29 mouse cellular contexts compared by ENCODE assay signal in the genomic region with DNA sequence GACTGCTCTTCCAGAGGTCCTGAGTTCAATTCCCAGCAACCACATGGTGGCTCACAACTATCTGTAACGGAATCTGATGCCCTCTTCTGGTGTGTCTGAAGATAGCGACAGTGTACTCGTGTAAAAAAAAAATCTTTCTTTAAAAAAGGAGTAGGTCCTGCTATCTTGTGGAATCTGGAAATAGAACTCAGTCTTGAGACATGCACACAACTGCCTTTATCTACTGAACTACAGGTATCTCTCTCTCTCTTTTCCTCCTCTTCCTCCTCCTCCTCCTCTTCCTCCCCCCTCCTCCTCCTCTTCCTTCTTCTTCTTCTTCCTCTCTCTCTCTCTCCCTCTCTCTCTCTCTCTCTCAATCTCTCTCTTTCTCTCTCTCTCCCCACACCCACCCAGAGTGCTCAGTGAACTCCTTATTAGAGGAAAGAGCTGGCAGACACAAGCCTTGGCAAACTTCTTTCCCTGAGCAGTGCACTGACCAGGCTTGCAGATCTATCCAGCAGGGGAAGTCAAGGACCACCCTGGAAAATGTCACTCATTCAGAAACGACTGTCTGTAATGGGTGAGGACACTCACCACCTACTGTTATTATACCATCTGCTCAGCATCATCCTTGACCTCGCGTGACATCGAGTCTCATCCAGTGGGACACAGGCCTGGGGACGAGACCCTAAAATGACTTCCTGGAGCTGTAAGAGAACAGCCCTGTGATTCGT. TPM values are rescaled to one million over a fixed set of nuclear protein-coding genes. Genes with fewer than 3 reads are reported as not detected.
DNase-seq lines count a peak whose midpoint lies in the region; ATAC-seq and TF ChIP-seq lines count a peak whose summit lies in the region.
"Had no signal": no experiment of that assay in that cellular context is flagged by ENCODE, and none has a peak within 500 bp of the region (broad histone marks: within the 10 kb centered on the region; RNA-seq: fewer than 3 reads in every experiment).

No protein-coding gene starts in this region.

- H3K4me2 ChIP-seq in hindbrain, postnatal 0 days (ENCODE audit: low read depth, low read length) = no peak overlapping the region
- H3K4me2 ChIP-seq in lung, embryonic 14.5 days = no peak overlapping the region
- H3K4me2 ChIP-seq in forebrain, embryonic 14.5 days (ENCODE audit: low read length) = no peak overlapping the region
- H3K4me2 ChIP-seq: embryonic facial prominence, embryonic 12.5 days; forebrain, embryonic 15.5 days; limb, embryonic 12.5 days; liver, embryonic 13.5 days; midbrain, embryonic 12.5 days; neural tube, embryonic 13.5 days had no signal

- no peak overlapping the region for H3K4me3 ChIP-seq in hindbrain, postnatal 0 days (ENCODE audit: low read length)
- no peak overlapping the region for H3K4me3 ChIP-seq in hindbrain, embryonic 10.5 days
- no peak overlapping the region for H3K4me3 ChIP-seq in lung, embryonic 14.5 days (ENCODE audit: low read depth, low read length)
- no peak overlapping the region for H3K4me3 ChIP-seq in forebrain, embryonic 14.5 days (ENCODE audit: low read depth, low read length)
- H3K4me3 ChIP-seq: embryonic facial prominence, embryonic 12.5 days; erythroblast, embryonic 14.5 days; forebrain, embryonic 15.5 days; limb, embryonic 12.5 days; liver, embryonic 13.5 days; midbrain, embryonic 12.5 days; neural tube, embryonic 13.5 days had no signal

- H3K9me3 ChIP-seq in hindbrain, postnatal 0 days (ENCODE audit: low read length) = no peaks in the 10 kb centered on the region
- H3K9me3 ChIP-seq in hindbrain, embryonic 10.5 days = no peaks in the 10 kb centered on the region
- H3K9me3 ChIP-seq in lung, embryonic 14.5 days (ENCODE audit: low read depth, low read length) = no peaks in the 10 kb centered on the region
- no peaks in the 10 kb centered on the region for H3K9me3 ChIP-seq in forebrain, embryonic 14.5 days (replicated peaks; ENCODE audit: control insufficient read depth, low read length)
- H3K9me3 ChIP-seq: embryonic facial prominence, embryonic 12.5 days; forebrain, embryonic 15.5 days; G1E; limb, embryonic 12.5 days; liver, embryonic 13.5 days; midbrain, embryonic 12.5 days; neural tube, embryonic 13.5 days had no signal

- H3K27ac ChIP-seq in hindbrain, postnatal 0 days = no peak overlapping the region
- H3K27ac ChIP-seq in hindbrain, embryonic 10.5 days = no peak overlapping the region
- H3K27ac ChIP-seq in lung, embryonic 14.5 days (ENCODE audit: low read depth) = no peak overlapping the region
- H3K27ac ChIP-seq in forebrain, embryonic 14.5 days (ENCODE audit: low read depth, low read length) = no peak overlapping the region
- H3K27ac ChIP-seq: embryonic facial prominence, embryonic 12.5 days; forebrain, embryonic 15.5 days; limb, embryonic 12.5 days; liver, embryonic 13.5 days; midbrain, embryonic 12.5 days; neural tube, embryonic 13.5 days had no signal

- 78% methylated on average over 9 of the region's 9 CpGs for WGBS in hindbrain, postnatal 0 days
- WGBS in hindbrain, embryonic 10.5 days = 83% methylated on average over 9 of the region's 9 CpGs
- WGBS in lung, embryonic 14.5 days = 73% methylated on average over 9 of the region's 9 CpGs
- 85% methylated on average over 9 of the region's 9 CpGs for WGBS in forebrain, embryonic 14.5 days

- ATAC-seq in cerebellum, adult (ENCODE audit: insufficient number of reproducible peaks, low FRiP score, low TSS enrichment) = no peak
- no peak for ATAC-seq in hindbrain, postnatal 0 days
- ATAC-seq in lung, embryonic 14.5 days (ENCODE audit: insufficient read depth) = no peak
- ATAC-seq in forebrain, embryonic 14.5 days = no peak
- ATAC-seq: CD4-positive, CD25-positive, alpha-beta regulatory T cell, adult 4 months; forebrain, embryonic 15.5 days; hindbrain, embryonic 16.5 days had no signal

- no peaks in the 10 kb centered on the region for H3K27me3 ChIP-seq in hindbrain, postnatal 0 days (ENCODE audit: insufficient read depth, low read length)
- H3K27me3 ChIP-seq in hindbrain, embryonic 10.5 days (ENCODE audit: insufficient read depth, poor library complexity, severe bottlenecking) = no peaks in the 10 kb centered on the region
- H3K27me3 ChIP-seq in lung, embryonic 14.5 days (ENCODE audit: insufficient read depth, low read length) = no peaks in the 10 kb centered on the region
- no peaks in the 10 kb centered on the region for H3K27me3 ChIP-seq in forebrain, embryonic 14.5 days (replicated peaks; ENCODE audit: control insufficient read depth, insufficient read depth, low read length)
- H3K27me3 ChIP-seq: embryonic facial prominence, embryonic 12.5 days; forebrain, embryonic 15.5 days; limb, embryonic 12.5 days; liver, embryonic 13.5 days; midbrain, embryonic 12.5 days; neural tube, embryonic 13.5 days had no signal

- DNase-seq in cerebellum, postnatal 10 days = peak; percentile 20 to 35
- DNase-seq in hindbrain, postnatal 0 days (ENCODE audit: low spot score) = no peak
- DNase-seq in hindbrain, embryonic 10.5 days (ENCODE audit: low spot score) = no peak
- no peak for DNase-seq in lung, embryonic 14.5 days
- no peak for DNase-seq in lung, postnatal 14 days
- peak; percentile 36 for DNase-seq in adipocyte (ENCODE audit: low spot score)
- no peak for DNase-seq in forebrain, embryonic 14.5 days (ENCODE audit: low spot score)
- DNase-seq: adrenal gland, postnatal 36 days; cerebellum, adult 18-20 months; heart, postnatal 4 days; kidney, adult 18-20 months; kidney, postnatal 25 days; layer of hippocampus, adult 9-11 months; liver, embryonic 13.5 days; thymus, postnatal 14 days had no signal

- H3K36me3 ChIP-seq in hindbrain, postnatal 0 days (ENCODE audit: insufficient read depth, low read length) = no peaks in the 10 kb centered on the region
- H3K36me3 ChIP-seq in hindbrain, embryonic 10.5 days = no peaks in the 10 kb centered on the region
- no peaks in the 10 kb centered on the region for H3K36me3 ChIP-seq in lung, embryonic 14.5 days (ENCODE audit: insufficient read depth)
- no peaks in the 10 kb centered on the region for H3K36me3 ChIP-seq in forebrain, embryonic 14.5 days (ENCODE audit: control insufficient read depth, insufficient read depth, low read length)
- H3K36me3 ChIP-seq: embryonic facial prominence, embryonic 12.5 days; forebrain, embryonic 15.5 days; G1E; limb, embryonic 12.5 days; liver, embryonic 13.5 days; midbrain, embryonic 12.5 days; neural tube, embryonic 13.5 days had no signal

- peak; percentile 59 for TF ChIP-seq CTCF in hindbrain, postnatal 0 days (IDR thresholded peaks at IDR 0.05; ENCODE audit: low read depth)
- peak; percentile 62 for TF ChIP-seq CTCF in lung, embryonic 14.5 days (IDR thresholded peaks at IDR 0.05; ENCODE audit: low read depth)

- H3K9ac ChIP-seq in hindbrain, postnatal 0 days (replicated peaks; ENCODE audit: low read length) = no peak overlapping the region
- H3K9ac ChIP-seq in lung, embryonic 14.5 days = no peak overlapping the region
- H3K9ac ChIP-seq in forebrain, embryonic 14.5 days (ENCODE audit: low read length) = no peak overlapping the region
- H3K9ac ChIP-seq: embryonic facial prominence, embryonic 12.5 days; forebrain, embryonic 15.5 days; limb, embryonic 12.5 days; liver, embryonic 13.5 days; midbrain, embryonic 12.5 days; neural tube, embryonic 13.5 days had no signal

- H3K4me1 ChIP-seq in hindbrain, postnatal 0 days (ENCODE audit: insufficient read depth, low read length) = no peaks in the 10 kb centered on the region
- 0 out of 2 replicates have a peak, but pooled peaks cover 4% of the 10 kb centered on the region for H3K4me1 ChIP-seq in hindbrain, embryonic 10.5 days (replicated peaks)
- H3K4me1 ChIP-seq in lung, embryonic 14.5 days (ENCODE audit: insufficient read depth) = no peaks in the 10 kb centered on the region
- H3K4me1 ChIP-seq in forebrain, embryonic 14.5 days (ENCODE audit: control insufficient read depth, insufficient read depth, low read length) = no peaks in the 10 kb centered on the region
- H3K4me1 ChIP-seq: embryonic facial prominence, embryonic 12.5 days; forebrain, embryonic 15.5 days; limb, embryonic 12.5 days; liver, embryonic 13.5 days; midbrain, embryonic 12.5 days; neural tube, embryonic 13.5 days had no signal

RNA-seq across cellular contexts. Expression of gene Gm9964, which starts 3.2 kb away (rescaled TPM):
- total RNA-seq in hindbrain, postnatal 0 days (2014; rRNA removed) = not detected in 2 replicates
- not detected in 2 replicates for polyA plus RNA-seq in hindbrain, postnatal 0 days (2015; fragmentation: Nextera tagmentation; extraction: Ambion mirVana)
- not detected in 2 replicates for polyA plus RNA-seq in hindbrain, embryonic 10.5 days (2016; fragmentation: Nextera tagmentation; extraction: Ambion mirVana)
- polyA plus RNA-seq in lung, embryonic 14.5 days (2014; fragmentation: Nextera tagmentation; extraction: Ambion mirVana) = not detected in 2 replicates
- not detected in 2 replicates for polyA plus RNA-seq in forebrain, embryonic 14.5 days (2014; fragmentation: Nextera tagmentation; extraction: Ambion mirVana)
- total RNA-seq: adrenal gland, postnatal 36 days; granulocyte monocyte progenitor cell, adult 5-6 weeks; heart, postnatal 4 days; megakaryocyte progenitor cell, adult 5-6 weeks had no signal
- polyA plus RNA-seq: CD4-positive, CD25-positive, alpha-beta regulatory T cell, adult 4 months; embryonic facial prominence, embryonic 12.5 days; erythroblast, embryonic 14.5 days; forebrain, embryonic 15.5 days; G1E; heart, embryonic 14.5 days; hindbrain, embryonic 16.5 days; limb, embryonic 12.5 days; liver, embryonic 13.5 days; midbrain, embryonic 12.5 days; neural tube, embryonic 13.5 days; small intestine, adult 2 months had no signal

RNA-seq across cellular contexts. Expression of gene Nf1, which starts 39.6 kb away (rescaled TPM):
- total RNA-seq in hindbrain, postnatal 0 days (2014; rRNA removed) = 68.4 and 73.6 TPM in 2 replicates
- polyA plus RNA-seq in hindbrain, postnatal 0 days (2015; fragmentation: Nextera tagmentation; extraction: Ambion mirVana) = 7.3 and 8.7 TPM in 2 replicates
- polyA plus RNA-seq in hindbrain, embryonic 10.5 days (2016; fragmentation: Nextera tagmentation; extraction: Ambion mirVana) = 5.5 and 5.9 TPM in 2 replicates
- polyA plus RNA-seq in lung, embryonic 14.5 days (2014; fragmentation: Nextera tagmentation; extraction: Ambion mirVana) = 10.2 and 12.6 TPM in 2 replicates
- polyA plus RNA-seq in forebrain, embryonic 14.5 days (2014; fragmentation: Nextera tagmentation; extraction: Ambion mirVana) = 9.8 and 9.9 TPM in 2 replicates

RNA-seq across cellular contexts. Expression of gene Wsb1, which starts 45.4 kb away (rescaled TPM):
- 202 and 216 TPM in 2 replicates for total RNA-seq in hindbrain, postnatal 0 days (2014; rRNA removed)
- polyA plus RNA-seq in hindbrain, postnatal 0 days (2015; fragmentation: Nextera tagmentation; extraction: Ambion mirVana) = 202 and 245 TPM in 2 replicates
- 262 and 276 TPM in 2 replicates for polyA plus RNA-seq in hindbrain, embryonic 10.5 days (2016; fragmentation: Nextera tagmentation; extraction: Ambion mirVana)
- polyA plus RNA-seq in lung, embryonic 14.5 days (2014; fragmentation: Nextera tagmentation; extraction: Ambion mirVana) = 266 and 274 TPM in 2 replicates
- 498 and 501 TPM in 2 replicates for polyA plus RNA-seq in forebrain, embryonic 14.5 days (2014; fragmentation: Nextera tagmentation; extraction: Ambion mirVana)

Comparison
In these comparisons a context has a peak if more than half of its experiments do, and no peak if none do; other contexts are left out.
1. DNase-seq: peak in cerebellum, postnatal 10 days (2 of 2) and adipocyte (single experiment); none in hindbrain, postnatal 0 days (single experiment), hindbrain, embryonic 10.5 days (single experiment), lung, embryonic 14.5 days (single experiment), lung, postnatal 14 days (single experiment) and forebrain, embryonic 14.5 days (single experiment).